Mouse (Mus musculus): ENCODE data around the gene 9130019O22Rik. TPM values are rescaled to one million over a fixed set of nuclear protein-coding genes. Genes with fewer than 3 reads are reported as not detected.
"Not testable (repeated sequence)": the region's sequence is repeated elsewhere in the genome, so short reads cannot be mapped to it uniquely, and the experiment has no call there.

Gene 9130019O22Rik
- polyA plus RNA-seq, 1 experiment from 2014 or later: 4.9 TPM

DNA sequence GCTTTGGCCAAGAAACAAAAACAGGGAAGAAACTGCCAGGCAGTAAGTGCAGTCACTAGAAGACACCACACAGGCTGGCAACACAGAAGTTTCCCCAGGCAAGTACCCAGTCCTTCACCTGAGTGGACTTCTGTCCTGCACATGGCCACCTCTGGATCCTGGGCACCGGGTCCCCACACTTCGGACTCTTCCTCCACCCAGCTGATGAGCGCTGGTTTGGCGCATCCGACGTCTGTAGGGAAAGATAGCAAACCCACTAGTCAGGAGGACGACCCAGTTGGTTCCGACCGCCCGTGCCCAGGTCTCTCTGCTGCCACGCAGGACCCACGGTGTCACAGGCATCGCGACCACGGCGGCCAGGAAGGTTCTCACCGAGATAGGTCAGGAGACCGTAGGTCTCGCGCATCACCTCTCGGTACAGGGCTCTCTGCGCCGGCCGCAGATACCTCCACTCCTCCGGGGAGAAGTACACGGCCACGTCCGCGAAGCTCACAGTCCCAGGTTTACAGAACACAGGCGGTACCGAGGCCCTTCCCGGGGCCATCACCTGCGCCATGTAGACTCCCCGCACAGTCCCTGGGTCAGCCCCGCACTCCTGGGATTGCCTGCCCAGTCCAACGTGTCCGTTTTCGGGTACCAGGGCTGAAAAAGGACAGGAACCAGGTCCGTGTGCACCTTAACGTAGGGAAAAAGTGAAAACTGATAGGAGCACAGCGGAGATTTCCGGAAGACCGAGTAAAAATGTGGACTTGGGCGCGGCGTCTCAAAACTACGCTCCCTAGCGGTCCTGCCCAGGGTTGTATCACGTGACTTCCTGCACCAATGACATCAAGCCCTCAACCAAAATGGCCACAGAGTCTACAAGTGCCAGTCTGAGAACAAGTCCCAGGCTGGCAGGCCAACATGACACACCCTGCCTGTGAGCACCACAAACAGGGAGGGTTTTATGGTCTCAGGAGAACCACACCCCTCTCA lies 11.4 kb downstream of the 9130019O22Rik start, which contains the start of gene Zfp747:
TSS of gene Zfp747 (minus strand) at position 780 of the 975 bp plus-strand sequence.
- CTCF ChIA-PET; in situ Hi-C loops (cut with MboI; ENCODE audit: low pct_unique_long_range_greater_than_20kb); H3K27me3 ChIP-seq; ATAC-seq: not testable (repeated sequence)
- POLR2A ChIA-PET: interaction anchor here (0.6 to 0.9 kb wide), 2 partner anchors 18 to 194 kb away, joined by 3 read pairs; partner anchors contain the start of gene E430018J23Rik
- TF ChIP-seq CTCF (IDR thresholded peaks at IDR 0.05): peak; percentile 54
- peak; percentile 31 for DNase-seq (ENCODE audit: low read depth, low spot score)

DNA sequence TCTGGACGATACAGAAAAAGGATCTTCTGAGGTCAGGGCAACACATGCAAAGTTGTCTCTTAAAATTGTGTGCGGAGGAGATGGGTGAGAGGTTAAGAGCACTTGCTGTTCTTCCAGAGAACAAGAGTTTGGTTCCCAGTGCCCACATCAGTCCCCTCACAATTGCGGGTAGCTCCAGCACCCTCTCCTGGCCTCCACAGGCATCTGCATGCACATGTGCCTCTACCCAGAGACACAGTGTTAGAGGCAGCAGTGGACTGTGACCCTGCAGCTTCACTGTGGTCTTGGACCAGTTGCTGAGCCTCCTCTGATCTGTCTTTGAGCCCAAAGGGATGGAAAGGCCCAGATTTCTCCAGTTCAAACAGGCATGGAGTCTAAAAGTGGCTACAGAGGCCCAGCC lies 15.1 kb downstream of the 9130019O22Rik start:
- POLR2A ChIA-PET; ATAC-seq; DNase-seq (ENCODE audit: low read depth, low spot score); H3K27me3 ChIP-seq; in situ Hi-C loops (cut with MboI; ENCODE audit: low pct_unique_long_range_greater_than_20kb); CTCF ChIA-PET: not testable (repeated sequence)

DNA sequence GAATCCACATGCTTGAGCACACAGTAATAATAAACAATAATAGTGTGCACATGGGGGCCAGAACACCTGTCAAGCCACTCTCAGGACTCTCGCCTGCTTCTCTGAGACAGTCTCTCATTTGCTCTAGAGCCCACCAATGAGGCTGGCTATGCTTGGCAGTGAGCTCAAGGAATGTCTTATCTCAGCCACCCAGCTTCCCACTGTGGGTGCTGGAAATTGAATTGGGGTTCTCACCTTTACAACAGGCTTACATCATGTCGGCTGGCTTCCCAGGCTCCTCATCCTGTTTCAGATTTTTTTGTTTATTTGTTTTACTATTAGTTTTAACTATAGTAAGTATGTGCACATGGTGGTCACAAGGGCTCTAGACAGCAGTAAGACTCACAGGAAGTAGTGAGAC lies 15.8 kb downstream of the 9130019O22Rik start:
- ATAC-seq (no peak), DNase-seq (ENCODE audit: low read depth, low spot score) (no peak)
- in situ Hi-C loops (cut with MboI; ENCODE audit: low pct_unique_long_range_greater_than_20kb): no loop called here
- CTCF ChIA-PET: no interaction called here
- POLR2A ChIA-PET: no interaction called here
- no peak for TF ChIP-seq CTCF (IDR thresholded peaks at IDR 0.05)
- H3K27me3 ChIP-seq: no peaks in the 10 kb centered on the region

DNA sequence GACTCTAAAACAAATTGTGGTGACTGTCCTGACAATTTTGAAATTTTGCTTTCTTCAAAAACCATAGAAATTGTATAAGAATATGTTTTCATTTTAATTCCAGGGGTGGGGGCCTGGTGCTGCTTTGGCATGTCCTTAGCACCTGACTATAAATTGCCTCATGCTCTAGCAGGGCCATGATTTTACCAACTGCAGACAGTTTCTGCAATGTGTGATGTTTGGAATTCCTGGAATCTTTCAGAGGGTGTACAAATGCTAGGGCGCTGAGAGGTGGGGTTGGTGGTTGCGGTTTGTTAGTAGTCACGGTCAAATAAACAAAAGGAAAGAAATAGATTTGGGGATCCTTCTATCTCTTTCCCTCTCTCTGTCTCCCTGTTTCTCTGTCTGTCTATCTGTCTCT lies 20.7 kb downstream of the 9130019O22Rik start:
- ChIA-PET POLR2A (no interaction called here), CTCF (no interaction called here)
- in situ Hi-C loops (cut with MboI; ENCODE audit: low pct_unique_long_range_greater_than_20kb): no loop called here
- no peak for TF ChIP-seq CTCF (IDR thresholded peaks at IDR 0.05)
- ATAC-seq: peak; percentile 83
- H3K27me3 ChIP-seq: no peaks in the 10 kb centered on the region
- DNase-seq (ENCODE audit: low read depth, low spot score): no peak

DNA sequence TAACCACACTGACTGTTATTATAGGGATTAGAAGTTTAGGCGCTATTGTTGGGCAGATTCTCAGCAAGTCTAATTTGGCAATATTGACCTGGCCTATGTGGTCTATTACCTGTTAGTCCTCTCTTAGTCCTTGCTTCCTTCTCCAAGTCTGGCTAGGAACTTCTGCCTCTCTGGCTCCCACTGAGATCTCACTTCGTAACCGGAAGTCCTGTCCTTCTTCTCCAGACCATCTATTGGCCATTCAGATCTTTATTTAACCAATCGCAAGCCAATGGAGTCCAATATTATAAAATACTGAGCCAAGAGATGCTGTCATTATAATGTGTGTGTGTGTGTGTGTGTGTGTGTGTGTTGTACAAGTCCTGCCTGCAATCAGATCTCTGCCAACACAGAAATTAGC lies 22.8 kb downstream of the 9130019O22Rik start:
- ChIA-PET POLR2A (no interaction called here), CTCF (no interaction called here)
- in situ Hi-C loops (cut with MboI; ENCODE audit: low pct_unique_long_range_greater_than_20kb): loop anchor here (5.0 kb wide), 1 partner anchor 103 kb away; no protein-coding TSS in a partner anchor
- TF ChIP-seq CTCF (IDR thresholded peaks at IDR 0.05): no peak
- no peaks in the 10 kb centered on the region for H3K27me3 ChIP-seq
- no peak for DNase-seq (ENCODE audit: low read depth, low spot score)
- ATAC-seq: no peak

GRCm38 (mm10) chr7:127363475-127363921 lies 23.5 kb downstream of the 9130019O22Rik start:
- in situ Hi-C loops (cut with MboI; ENCODE audit: low pct_unique_long_range_greater_than_20kb): loop anchor here (5.0 kb wide), 1 partner anchor 104 kb away; no protein-coding TSS in a partner anchor
- POLR2A ChIA-PET: no interaction called here
- H3K27me3 ChIP-seq: no peaks in the 10 kb centered on the region
- CTCF ChIA-PET: no interaction called here
- ATAC-seq: no peak
- TF ChIP-seq CTCF (IDR thresholded peaks at IDR 0.05): no peak
- DNase-seq (ENCODE audit: low read depth, low spot score): no peak

DNA sequence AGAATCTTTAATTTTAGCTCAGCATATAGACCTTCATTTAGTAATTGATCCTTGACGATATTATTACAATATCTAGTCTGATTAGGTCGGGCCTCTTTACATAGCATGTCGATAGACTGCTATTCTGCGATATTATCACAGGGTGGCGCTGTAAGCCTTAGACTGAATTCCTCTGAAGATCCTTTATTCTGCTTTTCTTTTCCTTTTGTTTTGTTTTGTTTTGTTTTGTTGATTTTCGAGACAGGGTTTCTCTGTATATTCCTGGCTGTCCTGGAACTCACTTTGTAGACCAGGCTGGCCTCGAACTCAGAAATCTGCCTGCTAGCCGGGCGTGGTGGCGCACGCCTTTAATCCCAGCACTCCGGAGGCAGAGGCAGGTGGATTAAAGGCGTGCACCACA lies 24.5 kb downstream of the 9130019O22Rik start:
- CTCF ChIA-PET: interaction anchor here (0.6 to 1.1 kb wide), 3 partner anchors 25 to 133 kb away, joined by 3 read pairs; no protein-coding TSS in a partner anchor

GRCm38 (mm10) chr7:127361449-127361848 lies 25.5 kb downstream of the 9130019O22Rik start:
- CTCF ChIA-PET: interaction anchor here (0.8 to 1.2 kb wide), 3 partner anchors 24 to 118 kb away, joined by 3 read pairs; no protein-coding TSS in a partner anchor
- H3K27me3 ChIP-seq: peaks cover 11% of the 10 kb centered on the region
- ATAC-seq (no peak), DNase-seq (ENCODE audit: low read depth, low spot score) (no peak)
- POLR2A ChIA-PET: interaction anchor here (0.6 to 0.7 kb wide), 2 partner anchors 123 to 237 kb away, joined by 3 to 4 read pairs; no protein-coding TSS in a partner anchor
- in situ Hi-C loops (cut with MboI; ENCODE audit: low pct_unique_long_range_greater_than_20kb): loop anchor here (5.0 kb wide), 1 partner anchor 106 kb away; no protein-coding TSS in a partner anchor
- TF ChIP-seq CTCF (IDR thresholded peaks at IDR 0.05): no peak

More for the DNA sequence above, 24.5 kb downstream of the 9130019O22Rik start:
- peak; percentile 71 for TF ChIP-seq CTCF (IDR thresholded peaks at IDR 0.05)
- DNase-seq (ENCODE audit: low read depth, low spot score); ATAC-seq; POLR2A ChIA-PET; H3K27me3 ChIP-seq: not testable (repeated sequence)
- in situ Hi-C loops (cut with MboI; ENCODE audit: low pct_unique_long_range_greater_than_20kb): loop anchor here (5.0 kb wide), 1 partner anchor 105 kb away; no protein-coding TSS in a partner anchor

- DNase-seq (ENCODE audit: low read depth, low spot score): no peak
- H3K27me3 ChIP-seq: peaks cover 18% of the 10 kb centered on the region
- ChIA-PET CTCF (no interaction called here), POLR2A (no interaction called here)
- in situ Hi-C loops (cut with MboI; ENCODE audit: low pct_unique_long_range_greater_than_20kb): loop anchor here (5.0 kb wide), 1 partner anchor 107 kb away; no protein-coding TSS in a partner anchor
- TF ChIP-seq CTCF (IDR thresholded peaks at IDR 0.05): no peak
- no peak for ATAC-seq
Observed at GRCm38 (mm10) chr7:127360265-127360664, 26.7 kb downstream of the 9130019O22Rik start.

GRCm38 (mm10) chr7:127358472-127358871 lies 28.5 kb downstream of the 9130019O22Rik start:
- H3K27me3 ChIP-seq: peaks cover 27% of the 10 kb centered on the region
- DNase-seq (ENCODE audit: low read depth, low spot score) (no peak), ATAC-seq (no peak)
- POLR2A ChIA-PET: interaction anchor here (0.6 kb wide), 2 partner anchors 10 to 151 kb away, joined by 3 to 4 read pairs; no protein-coding TSS in a partner anchor
- in situ Hi-C loops (cut with MboI; ENCODE audit: low pct_unique_long_range_greater_than_20kb): no loop called here
- CTCF ChIA-PET: no interaction called here
- no peak for TF ChIP-seq CTCF (IDR thresholded peaks at IDR 0.05)

Data from Patski (cell line).